Mouse (Mus musculus): ENCODE measurements around the gene Rbm4.
A peak's percentile ranks its signal among the peaks of the same experiment; 100 is the strongest.
"Not testable (repeated sequence)": the region's sequence is repeated elsewhere in the genome, so short reads cannot be mapped to it uniquely, and the experiment has no call there.

Gene Rbm4

DNA sequence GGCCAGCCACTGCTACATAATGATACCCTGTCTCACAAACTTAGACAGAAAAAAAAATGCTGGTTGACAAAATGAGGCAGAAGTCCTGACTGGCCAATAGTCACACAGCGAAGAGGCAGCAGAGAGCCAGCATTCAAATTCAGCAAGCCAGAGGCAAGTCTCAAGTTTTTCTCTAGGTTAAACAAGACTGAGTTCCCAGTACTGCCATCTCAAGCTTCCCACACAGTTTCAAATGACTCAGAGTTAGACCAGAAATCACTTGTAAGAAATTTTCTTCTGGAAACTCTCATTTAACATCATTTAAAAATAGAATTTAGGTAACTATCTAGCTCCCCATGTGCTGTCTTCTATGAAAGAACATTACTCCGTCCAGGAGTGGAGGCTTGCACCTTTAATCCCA lies 4.1 kb upstream of the Rbm4 start:
- no peak for DNase-seq (ENCODE audit: extremely low spot score, low spot score)

GRCm38 (mm10) chr19:4795929-4796328 lies 2.2 kb upstream of the Rbm4 start:
- DNase-seq (ENCODE audit: extremely low spot score, low spot score): no peak

DNA sequence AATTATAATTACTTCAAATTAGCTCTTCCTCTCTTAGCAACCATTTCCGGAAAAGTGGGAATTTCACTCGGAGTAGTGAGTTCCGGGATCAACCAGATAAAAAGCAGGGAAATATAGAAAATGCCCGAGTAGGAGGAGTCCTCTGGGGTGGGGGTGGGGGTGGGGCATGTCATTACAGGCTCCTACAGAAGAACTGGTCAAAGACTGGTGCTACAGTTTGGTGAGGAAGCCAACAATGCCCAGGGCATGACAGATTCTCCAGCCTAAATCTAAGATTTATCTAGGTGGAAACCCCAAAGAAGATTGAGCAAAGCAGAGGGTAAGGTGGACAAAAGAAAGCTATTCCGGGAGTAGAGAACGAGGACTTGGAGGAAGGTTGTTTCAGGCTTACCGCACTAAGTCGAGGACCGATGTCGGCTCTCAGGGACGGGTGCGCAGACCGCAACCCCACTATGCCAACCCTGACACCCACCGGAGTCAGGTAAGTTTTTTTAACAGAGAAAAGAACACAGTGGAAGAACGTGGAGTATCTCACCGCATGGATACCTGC lies 345 bp downstream of the Rbm4 start:
- no peak for DNase-seq (ENCODE audit: extremely low spot score, low spot score)

DNA sequence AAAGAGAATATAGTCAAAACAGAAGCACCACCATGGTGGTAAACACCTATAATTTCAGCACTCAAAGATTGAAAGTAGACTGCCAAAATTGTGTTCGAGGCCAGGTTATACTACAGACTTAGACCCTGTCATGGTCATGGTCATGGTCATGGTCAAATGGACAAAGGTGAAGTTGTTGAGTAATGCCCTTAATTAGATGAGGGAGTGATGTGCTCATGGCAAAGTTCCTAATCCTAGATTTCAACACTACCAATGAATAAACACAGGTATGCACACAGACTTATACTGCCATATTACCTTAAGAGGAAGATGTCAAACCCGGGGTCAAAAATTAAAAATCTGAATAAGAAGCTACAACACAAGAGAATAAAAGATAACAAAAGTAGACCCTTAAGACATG lies 7.4 kb downstream of the Rbm4 start:
- DNase-seq (ENCODE audit: extremely low spot score, low spot score): no peak

- DNase-seq (ENCODE audit: extremely low spot score, low spot score): no peak
Observed at GRCm38 (mm10) chr19:4785206-4785605, 8.5 kb downstream of the Rbm4 start.

- DNase-seq (ENCODE audit: extremely low spot score, low spot score): no peak
Observed at GRCm38 (mm10) chr19:4782891-4783290, 10.8 kb downstream of the Rbm4 start.

GRCm38 (mm10) chr19:4772785-4773184 lies 20.9 kb downstream of the Rbm4 start:
- no peak for DNase-seq (ENCODE audit: extremely low spot score, low spot score)

GRCm38 (mm10) chr19:4767507-4768148 lies 26.1 kb downstream of the Rbm4 start:
- DNase-seq (ENCODE audit: extremely low spot score, low spot score): no peak

DNA sequence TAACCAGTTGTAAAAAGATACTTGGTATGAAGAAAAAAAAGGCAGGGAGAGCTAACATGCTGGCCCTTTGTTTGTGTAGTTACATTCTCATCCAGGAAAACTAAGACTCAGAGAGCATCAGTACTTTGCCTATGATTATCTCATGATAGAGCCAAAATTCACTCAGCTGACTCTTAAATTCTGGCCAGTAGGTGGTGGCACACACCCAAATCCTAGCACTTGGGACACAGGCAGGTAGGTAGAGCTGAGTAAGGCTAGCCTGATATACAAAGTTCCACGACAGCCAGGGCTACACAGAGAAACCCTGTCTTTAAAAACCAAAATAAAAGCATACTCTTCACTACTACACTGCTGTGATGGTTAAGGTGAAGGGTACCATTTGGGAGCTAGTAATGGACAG lies 30.8 kb downstream of the Rbm4 start:
- DNase-seq (ENCODE audit: extremely low spot score, low spot score): no peak

DNA sequence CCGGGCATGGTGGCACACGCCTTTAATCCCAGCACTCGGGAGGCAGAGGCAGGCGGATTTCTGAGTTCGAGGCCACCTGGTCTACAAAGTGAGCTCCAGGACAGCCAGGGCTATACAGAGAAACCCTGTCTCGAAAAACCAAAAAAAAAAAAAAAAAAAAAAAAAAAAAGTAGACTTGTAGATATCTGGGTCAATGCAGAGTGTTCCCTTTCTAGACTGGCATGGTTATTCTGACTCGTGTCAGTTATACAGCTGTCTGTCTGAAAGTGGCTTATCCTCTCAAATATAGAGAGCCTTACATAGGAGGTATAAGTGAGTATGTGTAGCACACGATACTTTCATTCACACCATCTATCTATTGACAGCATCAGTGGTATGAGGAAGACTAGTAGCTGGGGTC lies 33.2 kb downstream of the Rbm4 start:
- not testable (repeated sequence) for DNase-seq (ENCODE audit: extremely low spot score, low spot score)

GRCm38 (mm10) chr19:4756921-4757320 lies 36.8 kb downstream of the Rbm4 start:
- DNase-seq (ENCODE audit: extremely low spot score, low spot score): no peak

GRCm38 (mm10) chr19:4756193-4756911 lies 37.3 kb downstream of the Rbm4 start, which contains the start of gene Rbm4b:
TSS of gene Rbm4b (plus strand) at chr19:4756497.
- DNase-seq (ENCODE audit: extremely low spot score, low spot score): peak; percentile 96

- peak; percentile 86 for DNase-seq (ENCODE audit: extremely low spot score, low spot score)
Observed at GRCm38 (mm10) chr19:4755565-4756192, 38.0 kb downstream of the Rbm4 start.

GRCm38 (mm10) chr19:4749975-4750374 lies 43.7 kb downstream of the Rbm4 start:
- DNase-seq (ENCODE audit: extremely low spot score, low spot score): no peak

- no peak for DNase-seq (ENCODE audit: extremely low spot score, low spot score)
Observed at GRCm38 (mm10) chr19:4748493-4748892, 45.2 kb downstream of the Rbm4 start.

- DNase-seq (ENCODE audit: extremely low spot score, low spot score): no peak
Observed at GRCm38 (mm10) chr19:4747631-4748312, 45.9 kb downstream of the Rbm4 start.

DNA sequence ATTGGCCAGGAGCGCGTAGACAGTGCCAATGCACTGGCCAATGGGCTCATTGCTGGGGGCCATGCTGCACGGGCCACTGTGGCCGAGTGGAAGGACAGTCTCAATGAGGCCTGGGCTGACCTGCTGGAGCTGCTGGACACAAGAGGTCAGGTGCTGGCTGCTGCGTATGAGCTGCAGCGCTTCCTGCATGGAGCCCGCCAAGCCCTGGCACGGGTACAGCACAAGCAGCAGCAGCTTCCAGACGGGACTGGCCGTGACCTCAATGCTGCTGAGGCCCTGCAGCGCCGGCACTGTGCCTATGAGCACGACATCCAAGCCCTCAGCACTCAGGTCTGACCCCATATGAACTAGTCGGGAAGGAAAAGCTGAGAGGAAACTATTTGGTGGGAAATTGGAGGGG lies 47.1 kb downstream of the Rbm4 start:
- DNase-seq (ENCODE audit: extremely low spot score, low spot score): no peak

DNA sequence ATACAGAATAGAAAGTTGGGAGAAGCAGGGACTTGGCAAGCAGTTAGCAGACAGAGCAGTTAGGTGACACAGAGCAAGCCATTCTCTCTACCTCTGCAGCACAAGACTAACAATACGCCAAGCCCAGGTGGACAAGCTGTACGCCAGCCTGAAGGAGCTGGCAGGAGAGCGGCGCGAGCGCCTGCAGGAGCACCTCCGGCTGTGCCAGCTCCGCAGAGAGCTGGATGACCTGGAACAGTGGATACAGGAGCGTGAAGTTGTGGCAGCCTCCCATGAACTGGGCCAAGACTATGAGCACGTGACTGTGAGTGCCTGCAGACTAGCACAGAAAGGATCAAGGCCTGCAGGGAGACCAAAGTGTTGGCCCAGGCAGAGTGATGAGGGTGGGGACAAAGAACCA lies 48.0 kb downstream of the Rbm4 start:
- no peak for DNase-seq (ENCODE audit: extremely low spot score, low spot score)

DNA sequence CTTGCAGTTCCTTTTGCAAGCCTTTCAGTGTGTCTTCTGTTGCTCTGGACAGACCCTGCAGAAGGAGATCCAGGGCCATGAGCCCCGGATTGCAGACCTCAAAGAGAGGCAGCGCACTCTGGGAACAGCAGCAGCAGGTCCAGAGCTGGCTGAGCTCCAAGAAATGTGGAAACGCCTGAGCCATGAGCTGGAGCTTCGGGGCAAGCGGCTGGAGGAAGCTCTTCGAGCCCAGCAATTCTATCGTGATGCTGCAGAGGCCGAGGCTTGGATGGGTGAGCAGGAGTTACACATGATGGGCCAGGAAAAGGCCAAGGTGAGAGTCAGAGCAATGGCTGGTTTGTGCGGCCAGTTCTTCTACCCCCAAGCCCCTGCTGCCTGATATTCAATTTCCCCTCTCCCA lies 48.6 kb downstream of the Rbm4 start:
- no peak for DNase-seq (ENCODE audit: extremely low spot score, low spot score)

DNA sequence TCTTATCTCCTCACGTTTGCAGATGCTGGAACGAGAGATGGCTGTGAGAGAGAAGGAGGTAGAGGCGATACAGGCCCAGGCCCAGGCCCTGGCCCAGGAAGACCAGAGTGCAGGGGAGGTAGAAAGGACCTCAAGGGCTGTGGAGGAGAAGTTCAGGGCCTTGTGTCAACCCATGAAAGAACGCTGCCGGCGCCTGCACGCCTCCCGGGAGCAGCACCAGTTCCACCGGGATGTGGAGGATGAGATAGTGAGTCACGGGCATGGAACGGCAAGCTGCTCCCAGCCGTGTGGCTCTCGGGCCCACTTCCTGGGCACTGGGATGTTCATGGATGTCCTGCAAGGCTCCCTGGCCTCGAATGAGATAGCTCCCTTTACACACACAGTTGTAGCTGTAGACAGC lies 49.7 kb downstream of the Rbm4 start:
- no peak for DNase-seq (ENCODE audit: extremely low spot score, low spot score)

- DNase-seq (ENCODE audit: extremely low spot score, low spot score): peak; percentile 39
Observed at GRCm38 (mm10) chr19:4743524-4743923, 50.2 kb downstream of the Rbm4 start.

GRCm38 (mm10) chr19:4742229-4742628 lies 51.5 kb downstream of the Rbm4 start:
- no peak for DNase-seq (ENCODE audit: extremely low spot score, low spot score)

Measured in neural tube, embryonic 10.5 days (tissue).